Mouse (Mus musculus) thymus, adult 2 months (tissue): ENCODE measurements around the gene Nf1. TPM values are rescaled to one million over a fixed set of nuclear protein-coding genes. Genes with fewer than 3 reads are reported as not detected.
A peak's percentile ranks its signal among the peaks of the same experiment; 100 is the strongest.

Experiments
- DNase-seq: peaks from one replicate; pipeline ENCODE4 v3.0.0; 2021
- H3K27ac ChIP-seq: fragments of 200-500 bp; 2 replicates; pipeline ENCODE4 v1.5.1; 2012; ENCODE audit warnings: low read length, control low read depth; ENCODE audit not compliant: control insufficient read depth, insufficient read depth
- H3K27me3 ChIP-seq: fragments of 200-500 bp; 2 replicates; pipeline ENCODE4 v1.6.1; 2012; ENCODE audit warnings: mild to moderate bottlenecking, low read length, moderate library complexity, mixed read lengths; ENCODE audit not compliant: control insufficient read depth, insufficient read depth
- H3K36me3 ChIP-seq: fragments of 200-500 bp; 2 replicates; pipeline ENCODE4 v1.6.1; 2012; ENCODE audit warnings: mild to moderate bottlenecking, low read length, moderate library complexity; ENCODE audit not compliant: control insufficient read depth, insufficient read depth
- H3K4me1 ChIP-seq: fragments of 200-500 bp; replicated peaks from 2 replicates; pipeline ENCODE4 v1.6.1; 2012; ENCODE audit warnings: low read length; ENCODE audit not compliant: control insufficient read depth, insufficient read depth
- H3K4me3 ChIP-seq: fragments of 200-500 bp; 2 replicates; pipeline ENCODE4 v1.5.1; 2012; ENCODE audit warnings: mild to moderate bottlenecking, low read length, control low read depth, moderate library complexity; ENCODE audit not compliant: control insufficient read depth, insufficient read depth
- CTCF ChIP-seq: fragments of 200-500 bp; IDR thresholded peaks from 2 replicates; pipeline ENCODE4 v1.5.1; 2012; ENCODE audit warnings: mild to moderate bottlenecking, control low read depth, low read length, moderate library complexity, borderline replicate concordance; ENCODE audit not compliant: control insufficient read depth, poor library complexity, insufficient read depth; ENCODE audit errors: extremely low read depth
- POLR2A ChIP-seq: fragments of 200-500 bp; IDR thresholded peaks from 2 replicates; pipeline ENCODE4 v1.6.1; 2012; ENCODE audit warnings: mild to moderate bottlenecking, low read length, control low read depth, moderate library complexity; ENCODE audit not compliant: control insufficient read depth, poor library complexity, insufficient read depth; ENCODE audit errors: extremely low read depth
- WGBS: fragments of 180-500 bp; shearing (Covaris S2); methylation state at CpG from one replicate; pipeline ENCODE4 v1.1.7; 2018; 5-methylcytosine and 5-hydroxymethylcytosine counted together
- polyA plus RNA-seq: library from polyadenylated mRNA; depleted of rRNA; stranded (reverse); fragments of >200 nt; gene quantifications from 2 replicates; pipeline ENCODE4 v1.2.3, GENCODE M21; 2012

Gene Nf1
- polyA plus RNA-seq, 1 experiment = 6.9 TPM

DNA sequence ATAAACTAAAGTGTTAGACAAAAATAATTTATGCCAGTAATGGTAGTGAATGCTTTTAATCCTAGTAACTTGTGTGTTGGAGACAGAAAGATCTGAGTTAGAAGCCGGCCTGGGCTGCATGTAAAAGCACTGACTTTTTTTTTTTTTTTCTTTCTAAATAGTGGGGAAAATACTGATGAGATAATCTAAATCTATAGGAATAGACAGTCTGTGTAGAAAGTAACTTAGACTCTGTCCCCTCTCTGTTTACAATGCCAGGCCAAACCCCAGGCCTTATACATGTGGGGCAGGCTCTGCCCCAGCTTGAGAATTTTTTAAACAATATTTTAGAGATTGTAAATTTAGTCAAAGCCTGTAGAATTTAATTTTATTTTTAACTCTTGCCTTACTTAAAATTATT lies 183.5 kb downstream of the Nf1 start:
- no peak for DNase-seq
- no peaks in the 10 kb centered on the region for H3K27me3 ChIP-seq
- H3K27ac ChIP-seq = peak overlapping the region; percentile 70; the same call in 1 of the 2 replicates
- WGBS = 4% methylated on average over 1 of the region's 1 CpGs
- no peak overlapping the region for H3K4me3 ChIP-seq
- no peak for TF ChIP-seq POLR2A
- TF ChIP-seq CTCF = no peak
- no peaks in the 10 kb centered on the region for H3K36me3 ChIP-seq
- peaks cover 24% of the 10 kb centered on the region for H3K4me1 ChIP-seq

DNA sequence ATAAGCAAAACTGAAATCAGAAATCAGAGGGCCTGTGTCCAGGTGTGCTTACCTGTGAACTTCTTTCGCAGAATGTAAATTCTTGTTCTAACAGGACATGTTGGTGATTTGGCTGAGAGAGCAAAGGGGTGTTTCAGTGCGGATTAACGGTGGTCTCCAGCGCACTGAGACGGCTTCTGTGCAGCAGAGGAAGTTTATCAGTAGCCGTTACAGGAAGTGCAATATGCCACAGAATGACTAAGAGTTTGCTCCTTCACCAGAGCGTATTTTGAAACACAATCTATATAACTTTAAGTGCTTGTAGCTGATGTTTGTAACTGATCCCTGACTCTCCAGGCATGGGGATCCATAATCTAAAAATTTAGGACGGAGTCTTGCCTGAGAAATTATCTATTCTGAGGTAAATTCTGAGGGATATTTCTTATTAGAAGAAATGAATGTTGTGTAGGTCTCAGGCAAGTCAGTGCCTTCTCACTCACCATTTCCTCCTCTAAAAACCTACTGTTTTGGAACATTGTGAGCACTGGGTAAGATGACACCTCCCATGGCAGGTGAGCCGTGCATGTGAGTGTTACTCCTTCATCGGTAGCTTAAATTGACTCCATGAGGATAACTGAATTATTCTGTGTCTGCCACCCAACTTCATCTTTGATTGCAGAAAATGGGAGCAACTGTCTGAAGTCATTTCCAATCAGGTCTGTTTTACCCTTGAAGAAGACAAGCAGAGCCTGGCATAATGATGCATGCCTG lies 184.2 kb downstream of the Nf1 start, which contains the start of gene Evi2b:
Evi2b (minus strand) TSS at position 203 of the 750 bp plus-strand sequence.
- Histone ChIP-seq H3K4me1 (peaks cover 30% of the 10 kb centered on the region), H3K4me3 (peak within 1 kb of the TSS; percentile 21)
- TF ChIP-seq POLR2A = 0 out of 2 replicates have a peak, but pooled peaks have one; percentile 39
- TF ChIP-seq CTCF = no peak

GRCm38 (mm10) chr11:79524310-79524575 lies 184.8 kb downstream of the Nf1 start:
- H3K27ac ChIP-seq = peak overlapping the region; percentile 56
- H3K36me3 ChIP-seq = no peaks in the 10 kb centered on the region
- no peak for DNase-seq
- 7% methylated on average over 1 of the region's 1 CpGs for WGBS
- H3K27me3 ChIP-seq = no peaks in the 10 kb centered on the region
- peaks cover 28% of the 10 kb centered on the region for H3K4me1 ChIP-seq
- H3K4me3 ChIP-seq = no peak overlapping the region
- TF ChIP-seq CTCF (no peak), POLR2A (no peak)

More for the DNA sequence above, 184.2 kb downstream of the Nf1 start, which contains the start of gene Evi2b:
- H3K36me3 ChIP-seq = no peaks in the 10 kb centered on the region
- H3K27me3 ChIP-seq = no peaks in the 10 kb centered on the region
- H3K27ac ChIP-seq = peak within 1 kb of the TSS; percentile 70
- WGBS = 2% methylated on average over 10 of the region's 10 CpGs
- DNase-seq = peak; percentile 63

GRCm38 (mm10) chr11:79526549-79526948 lies 187.1 kb downstream of the Nf1 start:
- Histone ChIP-seq H3K27me3 (no peaks in the 10 kb centered on the region), H3K36me3 (no peaks in the 10 kb centered on the region), H3K27ac (no peak overlapping the region), H3K4me3 (no peak overlapping the region), H3K4me1 (peaks cover 33% of the 10 kb centered on the region)
- no peak for DNase-seq
- no peak for TF ChIP-seq CTCF
- no peak for TF ChIP-seq POLR2A
- WGBS = 92% methylated on average over 3 of the region's 3 CpGs

GRCm38 (mm10) chr11:79527015-79527738 lies 187.7 kb downstream of the Nf1 start:
- DNase-seq = no peak
- WGBS = 24% methylated on average over 15 of the region's 15 CpGs
- peak overlapping the region; percentile 77 for H3K27ac ChIP-seq
- H3K27me3 ChIP-seq = no peaks in the 10 kb centered on the region
- TF ChIP-seq CTCF (no peak), POLR2A (no peak)
- no peaks in the 10 kb centered on the region for H3K36me3 ChIP-seq
- peaks cover 30% of the 10 kb centered on the region for H3K4me1 ChIP-seq
- H3K4me3 ChIP-seq = no peak overlapping the region

GRCm38 (mm10) chr11:79527739-79528384 lies 188.4 kb downstream of the Nf1 start:
- DNase-seq = no peak
- Histone ChIP-seq H3K27ac (peak overlapping the region; percentile 77), H3K4me1 (peaks cover 30% of the 10 kb centered on the region), H3K27me3 (no peaks in the 10 kb centered on the region), H3K4me3 (no peak overlapping the region), H3K36me3 (no peaks in the 10 kb centered on the region)
- 19% methylated on average over 5 of the region's 5 CpGs for WGBS
- TF ChIP-seq POLR2A = no peak
- TF ChIP-seq CTCF = no peak
